Mouse (Mus musculus): ENCODE results near the gene Ccdc86. TPM values are rescaled to one million over a fixed set of nuclear protein-coding genes. Genes with fewer than 3 reads are reported as not detected.
A peak's percentile ranks its signal among the peaks of the same experiment; 100 is the strongest.

The Ccdc86 gene
- polyA plus RNA-seq, 1 experiment: 25.4 TPM

- peaks cover 5% of the 10 kb centered on the region; the same call in 1 of the 2 replicates for H3K9me3 ChIP-seq
- H3K4me3 ChIP-seq (replicated peaks): peak within 1 kb of the TSS; percentile 75
- H3K36me3 ChIP-seq (replicated peaks; ENCODE audit: low read length): peaks cover 19% of the 10 kb centered on the region
- TF ChIP-seq GATA1 (IDR thresholded peaks at IDR 0.05; ENCODE audit: borderline replicate concordance, low read length) (no peak), FLI1 (IDR thresholded peaks at IDR 0.05; ENCODE audit: low read length) (no peak)
- H3K4me1 ChIP-seq: peaks cover 16% of the 10 kb centered on the region
- peaks cover 26% of the 10 kb centered on the region for H3K27me3 ChIP-seq (replicated peaks)
Measured at GRCm38 (mm10) chr19:10937110-10937563, 11.9 kb downstream of the Ccdc86 start, which contains the start of gene Ptgdr2. TSS of gene Ptgdr2 (plus strand) at chr19:10937160.

- Histone ChIP-seq H3K4me1 (peaks cover 16% of the 10 kb centered on the region), H3K4me3 (replicated peaks) (peak overlapping the region; percentile 75), H3K9me3 (peaks cover 14% of the 10 kb centered on the region), H3K27me3 (replicated peaks) (peaks cover 31% of the 10 kb centered on the region), H3K36me3 (replicated peaks; ENCODE audit: low read length) (peaks cover 9% of the 10 kb centered on the region)
- TF ChIP-seq FLI1 (IDR thresholded peaks at IDR 0.05; ENCODE audit: low read length) (no peak), GATA1 (IDR thresholded peaks at IDR 0.05; ENCODE audit: borderline replicate concordance, low read length) (no peak)
Measured at GRCm38 (mm10) chr19:10936077-10936476, 13.0 kb downstream of the Ccdc86 start.

DNA sequence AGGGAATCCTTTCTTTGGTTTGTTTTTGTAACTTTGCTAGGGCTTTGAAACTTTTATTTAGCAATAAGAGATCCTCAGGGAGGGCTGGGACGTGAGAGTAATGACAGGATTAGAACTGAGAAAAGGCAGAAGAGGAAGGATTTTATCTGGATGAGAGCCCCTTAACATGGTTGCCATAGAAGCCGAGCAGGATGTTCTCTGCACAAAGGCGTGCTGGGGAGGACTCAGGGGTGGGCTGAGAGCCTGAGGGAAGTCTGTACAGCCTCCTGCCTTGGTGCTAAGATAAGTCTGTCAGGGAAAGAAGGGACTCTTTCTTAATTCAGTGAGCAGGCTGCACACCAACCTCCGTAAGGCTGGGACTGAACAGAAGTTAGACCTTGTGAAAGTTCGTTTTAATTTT, 14.0 kb downstream of the Ccdc86 start:
- no peak for TF ChIP-seq GATA1 (IDR thresholded peaks at IDR 0.05; ENCODE audit: borderline replicate concordance, low read length)
- no peak for TF ChIP-seq FLI1 (IDR thresholded peaks at IDR 0.05; ENCODE audit: low read length)
- Histone ChIP-seq H3K27me3 (replicated peaks) (peaks cover 36% of the 10 kb centered on the region), H3K36me3 (replicated peaks; ENCODE audit: low read length) (no peaks in the 10 kb centered on the region)

DNA sequence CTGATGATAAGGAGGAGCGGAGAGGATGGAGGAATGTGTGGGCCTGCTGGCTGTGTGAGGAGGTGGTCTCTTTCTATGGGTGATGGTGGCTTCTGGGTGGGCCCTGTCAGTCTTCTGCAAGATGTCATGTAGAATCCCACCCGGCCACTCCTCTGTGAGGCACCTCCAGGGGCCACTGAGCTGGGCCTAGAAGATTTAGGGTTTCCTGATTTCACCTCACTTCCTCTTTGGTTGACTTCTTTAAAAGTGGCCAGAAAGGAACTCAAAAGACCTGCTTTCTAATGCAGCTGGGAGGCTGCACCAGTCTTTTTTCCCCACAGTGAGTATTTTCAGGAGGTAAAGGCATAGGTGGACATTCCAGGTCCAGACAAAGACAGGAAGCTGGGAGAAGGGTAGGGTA, 18.4 kb downstream of the Ccdc86 start:
- no peaks in the 10 kb centered on the region for H3K4me1 ChIP-seq
- H3K27me3 ChIP-seq (replicated peaks): peaks cover 32% of the 10 kb centered on the region
- no peak overlapping the region for H3K4me3 ChIP-seq (replicated peaks)
- TF ChIP-seq FLI1 (IDR thresholded peaks at IDR 0.05; ENCODE audit: low read length): no peak
- no peak for TF ChIP-seq GATA1 (IDR thresholded peaks at IDR 0.05; ENCODE audit: borderline replicate concordance, low read length)
- peaks cover 13% of the 10 kb centered on the region for H3K9me3 ChIP-seq
- H3K36me3 ChIP-seq (replicated peaks; ENCODE audit: low read length): no peaks in the 10 kb centered on the region

More for the DNA sequence above, 14.0 kb downstream of the Ccdc86 start:
- H3K4me3 ChIP-seq (replicated peaks): no peak overlapping the region
- H3K4me1 ChIP-seq: peaks cover 8% of the 10 kb centered on the region
- H3K9me3 ChIP-seq: peaks cover 15% of the 10 kb centered on the region

DNA sequence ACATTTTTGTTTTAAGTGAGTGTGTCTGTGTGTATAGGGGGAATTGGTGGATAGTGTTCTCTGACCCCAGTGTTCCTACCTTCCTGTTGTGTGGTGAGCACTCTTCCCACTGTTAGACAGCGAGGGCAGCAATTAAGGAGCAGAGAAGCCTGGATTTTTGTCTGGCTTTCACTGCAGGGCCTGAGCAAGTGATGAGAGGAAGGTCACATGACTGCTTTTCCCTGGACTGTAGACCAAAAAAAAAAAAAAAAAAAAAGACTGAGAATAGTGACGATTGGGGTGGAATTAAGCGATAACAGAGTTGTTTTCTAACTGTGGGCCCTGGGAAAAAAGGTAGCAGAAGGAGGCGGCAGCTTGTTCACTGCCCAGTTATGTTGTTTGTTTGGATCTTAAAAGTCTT, 22.4 kb downstream of the Ccdc86 start:
- Histone ChIP-seq H3K27me3 (replicated peaks) (peaks cover 21% of the 10 kb centered on the region), H3K36me3 (replicated peaks; ENCODE audit: low read length) (no peaks in the 10 kb centered on the region), H3K4me1 (no peaks in the 10 kb centered on the region; the same call in 1 of the 2 replicates), H3K4me3 (replicated peaks) (no peak overlapping the region), H3K9me3 (peaks cover 11% of the 10 kb centered on the region)
- TF ChIP-seq FLI1 (IDR thresholded peaks at IDR 0.05; ENCODE audit: low read length): no peak
- TF ChIP-seq GATA1 (IDR thresholded peaks at IDR 0.05; ENCODE audit: borderline replicate concordance, low read length): no peak

DNA sequence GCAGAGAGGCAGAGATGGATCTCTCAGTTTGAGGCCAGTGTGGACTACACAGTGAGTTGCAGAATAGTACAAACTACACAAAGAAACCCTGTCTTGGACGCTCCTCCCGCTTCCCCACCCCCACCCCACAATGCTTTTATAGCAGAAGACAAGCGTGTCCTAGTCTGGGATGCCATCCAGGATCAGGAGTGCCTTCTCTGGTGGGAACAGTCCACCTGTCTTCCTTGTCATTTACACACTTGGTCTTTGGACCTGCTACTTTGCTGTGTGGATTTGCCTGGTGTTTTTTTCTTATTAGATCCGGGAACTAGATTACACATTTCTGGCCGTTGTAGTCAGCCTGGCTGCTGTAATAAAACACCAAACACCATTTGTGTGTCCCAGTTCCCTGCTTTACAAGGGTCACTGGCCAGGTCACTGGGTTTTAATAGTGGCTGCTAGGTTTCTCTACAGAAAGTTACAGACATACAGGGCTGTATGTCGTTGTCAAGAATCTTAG, 22.9 kb downstream of the Ccdc86 start:
- H3K36me3 ChIP-seq (replicated peaks; ENCODE audit: low read length): no peaks in the 10 kb centered on the region
- no peak for TF ChIP-seq GATA1 (IDR thresholded peaks at IDR 0.05; ENCODE audit: borderline replicate concordance, low read length)
- no peak for TF ChIP-seq FLI1 (IDR thresholded peaks at IDR 0.05; ENCODE audit: low read length)
- peaks cover 6% of the 10 kb centered on the region for H3K9me3 ChIP-seq
- no peaks in the 10 kb centered on the region; the same call in 1 of the 2 replicates for H3K4me1 ChIP-seq
- H3K4me3 ChIP-seq (replicated peaks): no peak overlapping the region
- H3K27me3 ChIP-seq (replicated peaks): peaks cover 19% of the 10 kb centered on the region

GRCm38 (mm10) chr19:10924220-10924619, 24.8 kb downstream of the Ccdc86 start:
- Histone ChIP-seq H3K36me3 (replicated peaks; ENCODE audit: low read length) (no peaks in the 10 kb centered on the region), H3K27me3 (replicated peaks) (peaks cover 26% of the 10 kb centered on the region), H3K4me1 (no peaks in the 10 kb centered on the region; the same call in 1 of the 2 replicates), H3K9me3 (peaks cover 4% of the 10 kb centered on the region), H3K4me3 (replicated peaks) (no peak overlapping the region)
- no peak for TF ChIP-seq GATA1 (IDR thresholded peaks at IDR 0.05; ENCODE audit: borderline replicate concordance, low read length)
- TF ChIP-seq FLI1 (IDR thresholded peaks at IDR 0.05; ENCODE audit: low read length): no peak

DNA sequence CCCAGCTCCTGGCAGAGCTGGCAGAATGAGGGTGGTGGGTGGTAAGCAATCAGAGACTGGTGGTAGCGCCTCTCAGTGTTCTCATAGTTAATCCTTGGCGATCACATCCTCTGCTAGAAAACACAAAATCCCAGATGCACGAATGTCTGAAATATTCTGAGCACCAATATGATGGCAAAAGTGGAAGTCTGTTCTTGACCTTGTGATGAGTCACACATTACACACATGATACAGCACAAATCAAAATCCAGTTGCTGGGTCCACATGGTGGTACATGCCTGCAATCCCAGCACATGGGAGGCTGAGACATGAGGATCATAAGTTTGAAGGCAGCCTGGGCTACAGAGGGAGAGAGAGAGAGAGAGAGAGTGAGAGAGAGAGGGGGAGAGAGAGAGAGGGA, 28.0 kb downstream of the Ccdc86 start:
- Histone ChIP-seq H3K36me3 (replicated peaks; ENCODE audit: low read length) (no peaks in the 10 kb centered on the region), H3K27me3 (replicated peaks) (peaks cover 44% of the 10 kb centered on the region), H3K4me3 (replicated peaks) (no peak overlapping the region), H3K4me1 (peaks cover 7% of the 10 kb centered on the region), H3K9me3 (no peaks in the 10 kb centered on the region)
- TF ChIP-seq FLI1 (IDR thresholded peaks at IDR 0.05; ENCODE audit: low read length) (no peak), GATA1 (IDR thresholded peaks at IDR 0.05; ENCODE audit: borderline replicate concordance, low read length) (no peak)

GRCm38 (mm10) chr19:10920532-10920931, 28.5 kb downstream of the Ccdc86 start, which contains the start of gene Zp1:
TSS of gene Zp1 (minus strand) at chr19:10920632.
- no peaks in the 10 kb centered on the region for H3K36me3 ChIP-seq (replicated peaks; ENCODE audit: low read length)
- peaks cover 48% of the 10 kb centered on the region for H3K27me3 ChIP-seq (replicated peaks)
- H3K9me3 ChIP-seq: no peaks in the 10 kb centered on the region
- TF ChIP-seq GATA1 (IDR thresholded peaks at IDR 0.05; ENCODE audit: borderline replicate concordance, low read length) (no peak), FLI1 (IDR thresholded peaks at IDR 0.05; ENCODE audit: low read length) (no peak)
- no peak within 1 kb of the TSS for H3K4me3 ChIP-seq (replicated peaks)
- H3K4me1 ChIP-seq: peaks cover 7% of the 10 kb centered on the region

DNA sequence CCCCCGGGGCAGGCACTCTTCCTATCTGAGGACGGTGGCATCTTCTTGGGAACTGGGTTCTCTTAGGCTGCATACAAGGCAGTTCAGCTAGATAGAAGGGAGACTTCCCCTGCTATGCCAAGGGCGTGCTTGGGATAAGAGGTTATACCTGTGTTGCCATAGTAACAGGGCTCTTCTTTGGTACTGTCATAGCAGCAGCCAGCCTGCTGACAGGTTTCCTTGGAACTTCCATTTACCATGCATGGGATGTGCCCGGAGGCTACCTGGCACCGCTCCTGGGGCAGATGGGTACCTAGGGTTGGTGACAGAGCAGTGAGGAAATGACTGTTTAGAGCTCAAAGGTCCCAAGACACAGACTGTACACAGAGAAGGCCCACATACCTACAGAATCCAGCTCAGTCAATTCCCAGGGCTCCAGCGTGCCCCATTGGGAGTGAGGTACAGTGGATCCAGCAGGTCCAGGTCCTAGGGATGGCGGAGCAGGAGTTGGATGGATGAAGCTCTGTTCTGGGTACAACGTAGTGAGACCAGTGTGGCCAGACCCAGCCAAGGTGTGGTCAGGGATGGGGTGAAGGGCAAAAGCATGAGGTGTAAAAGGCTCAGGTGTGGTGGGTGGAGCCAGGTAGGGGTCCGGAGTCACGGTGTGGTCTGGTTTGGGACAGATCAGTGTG, 30.6 kb downstream of the Ccdc86 start:
- Histone ChIP-seq H3K4me1 (peaks cover 18% of the 10 kb centered on the region), H3K4me3 (replicated peaks) (no peak overlapping the region), H3K9me3 (no peaks in the 10 kb centered on the region), H3K27me3 (replicated peaks) (peaks cover 58% of the 10 kb centered on the region), H3K36me3 (replicated peaks; ENCODE audit: low read length) (no peaks in the 10 kb centered on the region)
- TF ChIP-seq GATA1 (IDR thresholded peaks at IDR 0.05; ENCODE audit: borderline replicate concordance, low read length) (no peak), FLI1 (IDR thresholded peaks at IDR 0.05; ENCODE audit: low read length) (no peak)

Measured in megakaryocyte, embryonic 14.5 days (primary cell).